Mouse (Mus musculus): ENCODE data around the gene Bcl2l1. TPM values are rescaled to one million over a fixed set of nuclear protein-coding genes. Genes with fewer than 3 reads are reported as not detected.
A peak's percentile ranks its signal among the peaks of the same experiment; 100 is the strongest.

Gene Bcl2l1
- total RNA-seq, 2 experiments from 2014 or later = 118 to 123 TPM

DNA sequence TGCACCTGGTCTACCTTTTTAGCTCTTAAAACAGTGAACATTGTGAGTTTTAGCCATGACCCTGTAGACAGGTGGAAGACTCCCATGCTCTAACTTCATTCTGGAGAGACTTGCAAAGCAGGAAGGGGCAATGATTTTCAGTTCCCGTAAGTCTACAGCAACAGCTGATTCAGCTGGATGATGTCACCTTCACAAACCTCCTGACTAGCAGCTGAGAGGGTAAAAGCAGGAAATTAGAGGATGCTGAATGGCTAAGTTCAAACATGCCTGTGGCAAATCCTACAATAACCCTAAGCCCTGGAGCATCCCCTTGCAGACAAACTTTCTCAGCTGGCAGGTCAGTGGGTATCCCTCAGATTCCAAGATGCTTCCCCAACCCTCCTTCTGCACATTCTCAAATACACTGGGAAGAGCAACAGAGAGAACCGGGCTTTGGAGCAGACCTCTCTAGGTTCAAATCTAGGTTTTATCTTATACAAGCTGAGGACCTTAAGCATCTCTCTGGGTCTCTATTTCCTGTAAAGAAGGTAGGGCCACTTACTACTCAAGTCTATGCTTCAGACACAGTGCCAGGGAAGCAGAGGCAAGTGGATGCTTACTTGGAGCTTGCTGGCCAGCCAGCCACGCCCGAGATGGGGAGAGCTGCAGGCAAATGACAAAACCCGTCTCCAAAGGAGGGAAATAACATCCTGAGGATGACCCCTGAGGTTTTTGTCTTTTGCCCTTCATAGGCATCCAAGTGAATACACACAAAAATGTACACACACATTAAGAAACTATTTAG, 21.2 kb downstream of the Bcl2l1 start:
- no peak for DNase-seq (ENCODE audit: extremely low spot score in 1 of 2, low spot score in 2 of 2)
- intact Hi-C loops (cut with DNase I) = no loop called here

DNA sequence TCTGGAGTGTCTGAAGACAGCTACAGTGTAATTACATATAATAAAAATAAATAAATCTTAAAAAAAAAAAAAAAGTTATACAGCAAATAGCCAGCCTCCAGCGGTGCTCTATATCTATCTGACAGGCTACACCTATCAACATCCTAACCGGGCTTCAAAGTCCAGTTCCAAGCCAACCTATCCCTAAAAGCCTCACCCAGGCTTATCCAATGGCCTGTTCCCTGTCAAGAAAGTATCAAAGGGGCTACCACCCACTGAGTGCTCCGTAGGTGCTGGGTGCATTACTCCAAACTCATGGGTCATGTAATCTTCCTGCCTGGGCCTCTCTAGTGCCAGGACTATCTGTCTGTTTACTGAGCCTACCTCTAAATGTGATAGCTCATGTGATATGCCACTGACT, 23.4 kb downstream of the Bcl2l1 start:
- no peak for DNase-seq (ENCODE audit: extremely low spot score in 1 of 2, low spot score in 2 of 2)
- intact Hi-C loops (cut with DNase I) = no loop called here

DNA sequence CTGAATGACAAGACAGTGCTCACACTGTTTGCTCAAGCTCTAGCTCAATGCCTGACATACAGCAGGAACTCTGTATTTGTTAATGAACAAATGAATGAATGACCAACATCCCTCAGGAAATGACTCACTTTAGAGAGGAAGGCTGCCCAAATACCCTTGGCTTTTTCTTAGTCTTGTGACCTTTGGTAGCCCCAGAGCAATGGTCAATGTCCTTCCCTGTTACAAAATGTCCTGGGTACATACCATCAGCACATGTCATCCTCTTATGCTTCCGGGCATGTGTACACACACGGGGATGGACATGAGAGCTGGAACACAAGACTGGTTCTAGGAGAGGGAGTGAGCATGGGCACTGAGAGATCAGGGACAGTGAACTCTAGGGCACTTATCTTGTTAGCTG, 25.5 kb downstream of the Bcl2l1 start:
- no peak for DNase-seq (ENCODE audit: extremely low spot score in 1 of 2, low spot score in 2 of 2)
- intact Hi-C loops (cut with DNase I) = no loop called here

DNA sequence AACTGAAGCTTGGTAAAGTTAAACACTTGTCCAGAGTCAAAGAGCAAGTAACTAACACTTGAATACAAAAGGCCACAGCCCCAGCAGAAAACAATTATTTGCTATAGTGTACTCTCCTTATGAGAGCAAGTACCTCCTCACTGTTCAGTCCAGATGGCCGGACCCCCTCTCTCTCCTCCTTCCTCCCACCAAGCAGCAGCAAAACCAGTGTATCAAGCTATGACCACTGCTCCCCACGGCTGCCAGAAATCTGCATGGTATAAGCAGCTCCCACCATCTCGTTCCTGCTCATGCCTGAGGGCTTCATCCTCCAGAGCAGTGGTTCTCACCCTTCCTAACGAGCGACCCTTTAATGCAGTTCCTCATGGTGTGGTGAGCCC, 26.4 kb downstream of the Bcl2l1 start:
- intact Hi-C loops (cut with DNase I) = no loop called here
- no peak for DNase-seq (ENCODE audit: extremely low spot score in 1 of 2, low spot score in 2 of 2)

DNA sequence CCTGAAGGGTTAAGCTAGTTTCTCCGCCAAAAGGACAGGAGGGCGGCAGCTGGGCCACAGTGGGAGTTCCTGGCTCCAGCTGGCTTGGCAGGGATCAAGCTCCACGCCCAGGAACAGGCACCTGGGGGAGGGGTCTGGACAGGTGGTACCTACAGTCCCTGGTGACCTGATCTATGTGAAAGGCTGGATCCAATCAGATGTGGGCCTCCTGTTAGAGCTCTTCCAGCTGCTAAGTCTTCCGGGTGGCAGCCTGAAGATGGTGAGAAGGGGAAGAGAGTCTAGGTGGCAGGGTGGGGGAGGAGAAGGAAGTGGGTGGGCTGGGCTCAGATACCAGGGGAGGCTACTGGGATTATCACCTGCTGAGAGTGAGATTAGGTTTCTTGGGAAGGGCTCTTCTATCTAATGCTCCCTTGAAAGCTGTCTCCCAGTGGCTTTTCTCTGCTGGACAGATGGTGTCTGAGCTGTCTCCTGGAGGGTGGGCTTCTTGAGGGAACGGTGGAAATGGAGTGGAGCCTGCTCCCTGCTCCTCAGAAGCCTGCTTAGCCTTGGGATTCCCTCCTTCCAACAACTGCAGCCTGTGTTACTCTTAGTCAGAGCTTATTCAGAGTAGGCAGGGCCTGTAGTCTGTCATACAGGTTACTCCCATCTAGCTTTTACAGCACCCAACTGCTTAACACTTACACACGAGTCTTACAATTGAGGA, 27.0 kb downstream of the Bcl2l1 start:
- peak in 1 of 2 experiments; percentile 56 for DNase-seq (ENCODE audit: extremely low spot score in 1 of 2, low spot score in 2 of 2)
- intact Hi-C loops (cut with DNase I) = no loop called here

DNA sequence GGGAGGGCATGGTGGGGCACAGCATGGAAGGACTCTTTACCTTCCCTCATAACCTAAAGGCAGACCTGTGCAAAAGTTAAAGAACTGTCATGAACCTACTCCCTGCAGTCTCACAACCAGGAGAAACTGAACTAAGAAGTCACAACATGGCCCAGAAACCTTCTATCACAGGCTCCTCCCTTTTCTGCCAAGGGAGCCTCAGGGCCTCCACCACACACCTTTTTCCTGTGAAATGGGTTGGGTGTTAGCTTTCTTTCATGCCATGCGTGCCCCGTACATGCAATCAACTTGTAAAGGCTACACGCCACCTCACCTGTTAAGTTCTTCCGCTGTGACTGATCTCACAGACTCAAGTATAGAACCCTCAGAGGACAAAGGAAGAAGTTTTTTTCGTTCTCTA, 28.4 kb downstream of the Bcl2l1 start:
- no peak for DNase-seq (ENCODE audit: extremely low spot score in 1 of 2, low spot score in 2 of 2)
- intact Hi-C loops (cut with DNase I) = no loop called here

DNA sequence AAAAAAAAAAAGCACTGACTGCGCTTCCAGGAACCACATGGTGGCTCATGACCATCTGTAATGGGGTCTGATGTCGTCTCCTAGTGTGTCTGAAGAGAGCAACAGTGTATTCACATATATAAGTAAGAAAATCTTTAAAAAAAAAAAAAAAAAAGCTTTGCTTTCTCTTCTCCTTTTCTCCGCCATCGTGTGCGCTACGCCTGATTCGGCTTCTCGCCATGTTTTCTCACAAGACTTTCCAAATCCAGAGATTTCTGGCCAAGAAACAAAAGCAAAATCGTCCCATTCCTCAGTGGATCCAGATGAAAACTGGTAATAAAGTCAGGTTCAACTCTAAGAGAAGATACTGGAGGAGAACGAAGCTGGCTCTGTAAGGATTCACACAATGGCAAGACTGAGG, 29.2 kb downstream of the Bcl2l1 start:
- intact Hi-C loops (cut with DNase I) = no loop called here
- DNase-seq (ENCODE audit: extremely low spot score in 1 of 2, low spot score in 2 of 2) = no peak

DNA sequence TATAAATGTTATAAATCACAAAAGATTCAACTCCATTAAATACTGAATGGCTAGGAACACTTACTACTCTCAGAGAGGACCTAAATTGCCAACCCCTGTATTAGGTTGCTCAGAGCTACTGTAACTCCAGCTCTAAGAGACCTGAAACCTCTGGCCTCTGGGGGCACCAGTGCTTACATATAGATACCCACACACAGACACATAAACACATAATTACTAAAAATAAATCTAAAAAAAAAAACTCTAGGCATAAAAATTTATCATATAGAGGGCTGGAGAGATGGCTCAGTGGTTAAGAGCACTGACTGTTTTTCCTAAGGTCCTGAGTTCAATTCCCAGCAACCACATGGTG, 30.8 kb downstream of the Bcl2l1 start:
- DNase-seq (ENCODE audit: extremely low spot score in 1 of 2, low spot score in 2 of 2) = no peak
- intact Hi-C loops (cut with DNase I) = no loop called here

DNA sequence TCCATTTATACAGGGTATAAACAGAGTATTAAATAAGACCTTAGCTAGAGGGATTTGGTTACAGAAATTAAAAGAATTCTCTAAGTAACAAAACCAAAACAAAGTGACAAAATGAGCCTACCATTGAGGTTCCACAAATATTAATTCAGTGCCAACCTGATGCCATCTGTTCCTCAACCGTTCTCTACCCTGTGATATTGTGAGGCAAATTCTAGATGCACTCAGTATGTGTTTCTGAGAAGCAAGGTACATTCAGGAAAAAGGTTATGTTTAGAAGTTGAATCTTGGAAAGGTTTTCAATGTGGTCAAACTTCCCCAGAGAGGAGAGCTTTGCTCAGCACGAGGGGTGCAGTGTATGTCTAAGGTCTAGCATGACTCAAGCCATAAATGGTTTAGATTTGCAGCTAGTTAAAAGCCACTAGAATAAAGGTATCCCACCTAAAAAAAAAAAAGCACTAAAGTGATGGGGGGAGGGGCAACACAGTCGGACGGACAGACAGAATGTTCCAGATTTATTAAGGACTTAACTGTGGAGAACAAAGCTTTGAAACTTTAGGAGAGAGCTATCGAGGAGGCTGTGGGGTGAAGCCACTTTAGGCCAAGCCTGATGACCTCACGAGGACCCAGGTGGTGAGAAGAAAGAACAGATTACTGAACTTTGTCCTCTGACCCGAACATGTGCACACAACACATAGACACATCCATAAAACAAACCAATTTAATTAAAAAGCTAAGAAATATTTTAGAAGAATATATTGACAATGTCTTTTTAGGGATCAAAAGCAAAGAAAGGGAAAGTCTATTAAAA, 31.4 kb downstream of the Bcl2l1 start:
- DNase-seq (ENCODE audit: extremely low spot score in 1 of 2, low spot score in 2 of 2) = no peak
- intact Hi-C loops (cut with DNase I) = no loop called here

DNA sequence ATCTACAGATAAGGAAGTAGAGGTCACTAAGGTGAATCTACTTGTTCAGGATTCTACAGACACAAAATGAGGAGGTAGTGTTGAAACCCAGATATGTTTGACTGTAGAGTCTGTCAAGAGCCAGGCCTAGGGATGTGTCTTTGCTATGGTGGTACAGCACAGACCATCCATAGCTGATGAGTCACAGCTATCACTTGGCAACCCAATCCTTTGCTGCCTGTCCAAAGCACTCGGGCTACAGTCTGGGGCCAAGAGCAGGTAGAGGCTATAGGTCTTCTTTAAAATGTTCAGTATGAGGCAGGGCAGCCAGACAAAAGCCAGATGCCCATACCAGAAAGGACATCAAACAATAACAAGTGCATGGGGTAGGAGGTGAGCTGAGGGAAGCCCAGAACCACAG, 33.9 kb downstream of the Bcl2l1 start:
- no peak for DNase-seq (ENCODE audit: extremely low spot score in 1 of 2, low spot score in 2 of 2)
- intact Hi-C loops (cut with DNase I) = no loop called here

DNA sequence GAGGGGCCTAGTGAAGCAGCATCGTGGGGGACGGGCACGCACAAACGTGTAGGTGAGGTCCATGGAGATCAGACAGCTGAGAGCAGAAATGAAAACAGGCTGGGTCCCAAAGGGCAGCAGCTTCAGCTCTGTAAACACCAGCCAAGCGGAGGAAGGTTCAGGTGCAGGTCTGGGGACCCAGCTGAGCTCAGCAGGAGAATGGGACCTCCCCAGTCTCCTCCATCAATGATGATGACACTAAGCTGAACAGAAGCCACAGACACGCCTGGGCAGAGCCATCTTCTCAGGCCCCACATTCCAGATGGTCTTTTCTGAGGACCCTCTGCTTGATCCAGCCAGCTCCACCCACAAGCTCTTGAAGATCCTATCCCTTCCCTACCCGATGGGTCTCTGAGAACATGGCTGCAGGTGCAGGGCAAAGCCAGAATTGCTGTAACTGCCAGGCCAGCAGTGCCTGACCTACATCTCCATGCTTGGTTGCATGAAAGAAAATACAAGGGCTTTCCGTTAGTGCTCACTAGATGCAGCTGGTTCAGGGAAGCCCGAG, 37.2 kb downstream of the Bcl2l1 start:
- no peak for DNase-seq (ENCODE audit: extremely low spot score in 1 of 2, low spot score in 2 of 2)
- intact Hi-C loops (cut with DNase I) = no loop called here

DNA sequence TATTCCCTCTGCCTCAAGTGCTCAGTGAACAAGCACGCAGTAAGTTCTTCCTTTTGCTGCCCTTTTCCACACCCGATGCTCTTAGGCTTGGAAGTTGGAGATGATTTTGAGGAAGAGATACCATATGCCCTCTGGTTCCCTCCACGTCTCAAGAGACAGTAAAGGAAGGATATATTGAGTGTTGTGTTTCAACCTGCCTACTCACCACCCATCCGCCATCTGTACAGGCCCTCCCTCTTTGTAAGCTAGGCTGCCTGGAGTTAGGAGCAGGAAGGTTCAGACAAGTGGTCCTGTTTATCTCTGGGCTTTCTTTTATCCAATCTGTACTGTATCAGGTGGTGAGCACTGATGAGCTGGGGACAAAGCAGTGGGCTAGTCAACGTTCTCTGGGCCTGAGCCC, 38.1 kb downstream of the Bcl2l1 start:
- no peak for DNase-seq (ENCODE audit: extremely low spot score in 1 of 2, low spot score in 2 of 2)
- intact Hi-C loops (cut with DNase I) = no loop called here

DNA sequence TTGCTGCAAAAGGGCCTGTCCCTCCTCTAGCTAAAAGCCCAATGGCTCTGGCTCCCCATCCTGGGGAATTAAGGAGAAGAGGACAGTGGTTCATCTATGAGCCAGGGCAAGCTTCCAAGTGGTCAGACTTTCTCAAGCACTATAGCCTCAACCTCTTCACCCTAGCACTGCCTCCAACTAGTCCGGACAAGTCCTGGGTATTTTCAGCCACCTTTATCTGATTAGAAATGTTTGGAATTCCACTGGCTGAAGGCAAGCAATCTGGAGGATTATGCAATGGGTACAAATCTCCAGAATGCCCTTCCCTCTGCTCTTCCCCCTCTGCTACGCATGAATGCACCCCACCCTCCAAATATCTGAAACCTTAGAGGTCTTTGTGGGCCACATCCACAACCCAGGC, 39.1 kb downstream of the Bcl2l1 start:
- intact Hi-C loops (cut with DNase I) = no loop called here
- DNase-seq (ENCODE audit: extremely low spot score in 1 of 2, low spot score in 2 of 2) = no peak

DNA sequence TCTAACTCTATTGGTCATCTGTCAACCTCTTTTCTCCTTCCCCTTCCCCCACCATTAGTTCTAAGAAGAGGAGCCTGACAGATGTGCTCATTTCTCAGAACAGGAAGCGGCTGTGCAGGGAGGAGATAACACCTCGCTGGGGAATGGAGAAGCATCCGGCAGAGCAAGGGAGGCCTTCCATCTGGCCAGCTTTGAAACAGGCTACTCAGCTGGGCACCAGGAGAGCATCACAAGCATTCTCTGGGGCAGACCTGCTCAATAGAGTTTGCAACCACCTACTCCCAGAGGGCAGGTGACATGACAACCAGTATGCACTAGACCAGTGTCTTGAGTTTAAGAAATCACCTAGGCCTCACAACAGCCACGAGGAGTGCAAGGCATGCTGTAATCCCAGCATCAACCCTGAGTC, 41.9 kb downstream of the Bcl2l1 start:
- intact Hi-C loops (cut with DNase I) = loop anchor here (5.0 kb wide), 1 partner anchor 38 kb away; no protein-coding TSS in a partner anchor
- peak in 1 of 2 experiments; percentile 53 for DNase-seq (ENCODE audit: extremely low spot score in 1 of 2, low spot score in 2 of 2)

DNA sequence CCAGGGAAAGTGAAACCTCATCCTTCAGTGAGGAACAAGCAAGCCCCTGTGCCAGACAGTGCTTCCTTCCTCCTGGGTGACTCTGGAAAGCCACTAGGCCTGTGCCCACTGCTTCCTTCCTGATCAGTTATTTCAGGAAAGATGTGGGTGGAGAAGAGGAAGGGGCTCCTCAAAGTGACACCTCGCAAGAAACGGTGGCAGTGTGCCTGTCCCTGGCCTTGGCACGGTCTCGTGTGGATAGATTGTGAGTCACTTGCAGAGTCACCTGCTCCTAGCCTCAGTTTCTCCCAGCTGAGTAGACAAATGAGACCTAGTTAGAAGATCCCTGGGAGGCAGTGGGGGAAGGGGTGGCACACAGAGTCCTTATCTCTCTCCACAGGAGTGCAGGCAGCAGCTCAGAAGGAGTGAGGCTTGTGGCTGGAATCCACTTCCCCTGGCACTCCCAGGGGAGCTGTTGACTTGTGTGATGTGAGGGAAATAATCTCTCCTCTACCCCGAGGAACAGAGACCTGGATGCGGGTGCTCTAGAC, 42.6 kb downstream of the Bcl2l1 start:
- intact Hi-C loops (cut with DNase I) = loop anchor here (5.0 kb wide), 1 partner anchor 38 kb away; no protein-coding TSS in a partner anchor
- DNase-seq (ENCODE audit: extremely low spot score in 1 of 2, low spot score in 2 of 2) = peak; percentile 40 to 54

DNA sequence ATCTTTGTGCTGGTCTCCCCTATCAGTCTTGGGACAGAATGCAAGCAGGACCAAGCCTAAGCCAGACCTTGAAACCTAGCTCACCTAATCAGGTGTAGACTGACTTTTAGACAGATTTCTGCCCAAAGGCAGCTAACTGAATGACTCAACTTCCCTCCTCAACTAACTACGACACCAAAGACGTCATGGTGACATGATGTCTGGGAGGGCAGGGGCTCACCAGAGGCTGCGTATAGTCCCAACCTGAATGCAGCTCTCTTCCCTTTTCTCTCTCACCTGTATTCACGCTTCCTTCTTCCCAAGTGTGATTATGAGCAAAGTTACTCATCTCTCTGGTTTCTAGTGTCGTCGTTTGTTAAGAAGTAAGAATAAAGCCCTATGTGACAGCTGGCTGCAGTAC, 44.0 kb downstream of the Bcl2l1 start:
- intact Hi-C loops (cut with DNase I) = loop anchor here (5.0 kb wide), 1 partner anchor 40 kb away; no protein-coding TSS in a partner anchor
- DNase-seq (ENCODE audit: extremely low spot score in 1 of 2, low spot score in 2 of 2) = no peak

DNA sequence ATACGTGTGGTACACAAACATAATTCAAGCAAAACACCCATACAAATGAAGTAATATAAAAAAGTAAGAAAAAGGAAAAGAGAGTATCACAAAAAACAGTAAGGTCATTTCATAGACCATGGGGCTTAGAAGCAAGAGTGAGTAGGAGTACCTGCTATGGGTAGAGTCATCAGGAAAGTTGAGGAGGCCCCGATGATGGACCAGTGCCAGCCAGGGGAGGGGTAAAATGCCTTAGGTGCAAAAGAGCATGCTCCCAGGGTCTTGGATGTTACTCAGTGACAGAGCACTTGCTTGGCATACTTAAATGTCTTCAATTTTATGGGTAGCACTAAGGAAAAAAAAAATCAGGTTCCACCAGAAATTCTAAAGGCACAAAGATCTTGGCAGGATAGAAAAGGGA, 44.4 kb downstream of the Bcl2l1 start:
- intact Hi-C loops (cut with DNase I) = loop anchor here (5.0 kb wide), 1 partner anchor 40 kb away; no protein-coding TSS in a partner anchor
- DNase-seq (ENCODE audit: extremely low spot score in 1 of 2, low spot score in 2 of 2) = no peak

DNA sequence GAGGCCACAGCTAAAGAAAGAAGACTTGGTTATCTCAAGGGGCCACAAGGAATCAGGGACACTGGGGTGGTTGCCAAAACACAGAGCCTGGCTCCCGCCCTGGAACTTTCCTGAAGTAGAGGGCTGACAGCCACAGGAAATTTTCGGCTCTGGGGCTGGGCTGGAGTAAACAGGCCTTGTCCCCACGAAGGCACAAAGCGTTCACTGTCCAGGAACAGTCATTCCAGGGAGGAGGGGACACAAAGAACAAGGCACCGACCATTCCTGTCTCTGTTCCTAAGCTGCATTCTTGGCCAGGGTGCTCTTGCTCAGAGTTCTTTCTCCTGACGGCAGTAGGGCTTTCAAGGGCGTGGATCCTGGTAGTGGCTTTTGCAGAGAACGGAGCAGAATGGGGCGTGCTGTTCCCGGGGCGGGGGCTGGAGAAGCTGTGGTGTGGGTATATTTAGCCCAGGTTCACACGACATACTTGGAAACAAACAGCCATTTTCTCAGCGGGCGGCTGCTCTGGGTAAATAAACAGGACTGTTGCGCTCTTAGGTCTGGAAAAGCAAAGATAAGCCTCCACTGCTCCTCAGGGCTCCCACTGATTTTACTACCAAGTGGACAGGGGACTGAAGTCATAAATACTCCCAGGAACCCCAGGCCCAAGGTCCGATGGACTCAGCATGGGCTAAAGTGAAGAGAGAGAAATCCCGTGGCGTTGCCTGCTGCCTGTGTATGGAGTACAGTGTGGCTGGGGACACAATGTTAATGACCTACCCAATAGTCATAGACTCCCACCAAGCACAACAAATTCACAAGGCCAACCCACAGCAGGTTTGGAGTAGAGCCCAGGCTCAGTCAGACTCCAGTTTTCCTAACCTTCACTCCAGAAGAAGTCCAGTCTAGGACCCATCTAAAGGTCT, 45.8 kb downstream of the Bcl2l1 start:
- intact Hi-C loops (cut with DNase I) = loop anchor here (5.0 kb wide), 1 partner anchor 42 kb away; no protein-coding TSS in a partner anchor
- DNase-seq (ENCODE audit: extremely low spot score in 1 of 2, low spot score in 2 of 2) = peak; percentile 55 to 93
